Mouse (Mus musculus) liver, adult 2 months (tissue): Measurements from ENCODE around the gene Kif6.

ENCODE experiments used
- CTCF ChIP-seq: fragments of 200-500 bp; IDR thresholded peaks from 2 replicates; pipeline ENCODE4 v1.5.1; 2011; ENCODE audit warnings: low read depth, low read length, control low read depth
- POLR2A ChIP-seq: fragments of 200-500 bp; IDR thresholded peaks from 2 replicates; pipeline ENCODE4 v1.6.1; 2011; ENCODE audit warnings: low read length, control low read depth; ENCODE audit not compliant: insufficient read depth; ENCODE audit errors: extremely low read depth

GRCm38 (mm10) chr17:49681410-49681809 is 66.5 kb downstream of the Kif6 start:
- TF ChIP-seq CTCF (no peak), POLR2A (no peak)
